Mouse (Mus musculus) kidney, postnatal 4 days (tissue): ENCODE measurements at regions not wholly inside any gene's neighbourhood (a gene's known extent, or its start where the extent isn't known, plus 50 kb on each side); places are given as distances from the start of the nearest gene placed in this dataset.

Experiments used
- DNase-seq, 2 experiments: peaks; one replicate each; pipeline ENCODE4 v3.0.0; 2021; ENCODE audit warnings: mixed read lengths in 2 of 2

GRCm38 (mm10) chr7:123589099-123589498 lies 88.8 kb upstream of the Zkscan2 start:
- no peak for DNase-seq

- no peak for DNase-seq
These were observed 73.5 kb upstream of the Zkscan2 start for GRCm38 (mm10) chr7:123573721-123574120.

GRCm38 (mm10) chr7:123572376-123572990 lies 72.2 kb upstream of the Zkscan2 start:
- DNase-seq = no peak

GRCm38 (mm10) chr7:123566264-123566663 lies 66.0 kb upstream of the Zkscan2 start:
- peak; percentile 5 to 7 for DNase-seq

- DNase-seq = no peak
These were observed 59.3 kb upstream of the Zkscan2 start for GRCm38 (mm10) chr7:123559544-123559943.
